Mouse (Mus musculus) heart, adult 2 months (tissue): ENCODE results near the gene Fcrl6. TPM values are rescaled to one million over a fixed set of nuclear protein-coding genes. Genes with fewer than 3 reads are reported as not detected.

Experiments used
- DNase-seq, 2 experiments: peaks; one replicate each; pipeline ENCODE4 v3.0.0; 2021
- H3K27ac ChIP-seq: fragments of 200-600 bp; 2 replicates; pipeline ENCODE4 v1.8.1; 2022
- H3K27me3 ChIP-seq: fragments of 200-500 bp; 2 replicates; pipeline ENCODE4 v1.6.1; 2012; ENCODE audit warnings: mild to moderate bottlenecking, low read length, inconsistent platforms, mixed read lengths; ENCODE audit not compliant: control insufficient read depth, insufficient read depth
- H3K36me3 ChIP-seq: fragments of 200-500 bp; 2 replicates; pipeline ENCODE4 v1.6.1; 2012; ENCODE audit warnings: low read length, inconsistent platforms; ENCODE audit not compliant: control insufficient read depth, insufficient read depth
- H3K4me1 ChIP-seq: fragments of 200-500 bp; 2 replicates; pipeline ENCODE4 v1.6.1; 2011; ENCODE audit warnings: low read length; ENCODE audit not compliant: control insufficient read depth, insufficient read depth
- H3K4me3 ChIP-seq: fragments of 200-600 bp; 2 replicates; pipeline ENCODE4 v1.8.1; 2022
- H3K79me2 ChIP-seq: fragments of 200-500 bp; replicated peaks from 2 replicates; pipeline ENCODE4 v1.6.1; 2012; ENCODE audit warnings: mild to moderate bottlenecking, inconsistent platforms, low read length, moderate library complexity, mixed read lengths; ENCODE audit not compliant: control insufficient read depth, insufficient read depth
- H3K9ac ChIP-seq: fragments of 200-500 bp; 2 replicates; pipeline ENCODE4 v1.6.1; 2012; ENCODE audit warnings: low read depth, mild to moderate bottlenecking, control low read depth, inconsistent platforms, low read length, mixed read lengths
- CTCF ChIP-seq: fragments of 200-600 bp; IDR thresholded peaks from 2 replicates; pipeline ENCODE4 v1.8.1; 2022; ENCODE audit warnings: antibody characterized with exemption, mild to moderate bottlenecking, moderate library complexity
- EP300 ChIP-seq: fragments of 200-500 bp; IDR thresholded peaks from 2 replicates; pipeline ENCODE4 v1.6.1; 2011; ENCODE audit warnings: low read depth, low read length, control low read depth; ENCODE audit not compliant: insufficient read depth
- POLR2A ChIP-seq: fragments of 200-500 bp; IDR thresholded peaks from 2 replicates; pipeline ENCODE4 v1.6.1; 2011; ENCODE audit warnings: mild to moderate bottlenecking, low read depth, low read length, control low read depth; ENCODE audit not compliant: insufficient read depth
- WGBS: fragments of 180-500 bp; shearing (Covaris S2); methylation state at CpG from one replicate; pipeline ENCODE4 v1.1.7; 2018; 5-methylcytosine and 5-hydroxymethylcytosine counted together
- intact Hi-C: fragments of 180-260 bp; cut with DNase I; formaldehyde crosslinking; loops from one replicate; pipeline ENCODE4 v1.15.1; 2025
- polyA plus RNA-seq: library from polyadenylated mRNA; depleted of rRNA; stranded (reverse); fragments of >200 nt; gene quantifications from 2 replicates; pipeline ENCODE4 v1.2.3, GENCODE M21; 2012
- total RNA-seq, 2 experiments: library from RNA; stranded (reverse); gene quantifications; 2 replicates each; pipeline ENCODE4 v1.2.3; 2021

The Fcrl6 gene
- total and polyA plus RNA-seq, 3 experiments = not detected

DNA sequence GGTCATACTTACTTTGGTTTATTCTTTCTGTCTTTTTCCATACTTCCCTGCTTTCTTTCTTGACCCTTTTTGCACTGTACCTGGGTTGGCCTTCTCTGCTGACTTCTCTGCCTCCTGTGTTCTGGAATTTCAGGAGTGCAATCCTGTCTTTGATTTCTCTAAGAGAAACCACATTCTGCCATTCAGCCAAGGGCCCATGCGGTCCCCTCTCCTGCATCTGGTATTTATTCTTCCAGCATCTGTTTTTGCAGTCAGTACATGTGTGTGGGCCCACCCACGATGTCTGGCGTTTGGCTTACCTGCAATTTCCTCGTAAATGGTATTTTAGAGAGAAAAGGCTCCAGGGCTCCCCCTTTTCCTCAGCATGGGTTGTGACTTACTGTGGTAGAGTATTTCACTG, 15.8 kb upstream of the Fcrl6 start:
- Histone ChIP-seq H3K36me3 (no peaks in the 10 kb centered on the region), H3K27ac (no peak overlapping the region), H3K4me1 (no peaks in the 10 kb centered on the region), H3K27me3 (no peaks in the 10 kb centered on the region), H3K9ac (no peak overlapping the region), H3K79me2 (no peaks in the 10 kb centered on the region), H3K4me3 (no peak overlapping the region)
- intact Hi-C loops = loop anchor here (5.0 kb wide), 1 partner anchor 136 kb away; the partner anchor contains the start of gene Igsf9
- DNase-seq = no peak
- no peak for TF ChIP-seq EP300
- no peak for TF ChIP-seq POLR2A
- no peak for TF ChIP-seq CTCF
- WGBS = 72% methylated on average over 4 of the region's 4 CpGs

DNA sequence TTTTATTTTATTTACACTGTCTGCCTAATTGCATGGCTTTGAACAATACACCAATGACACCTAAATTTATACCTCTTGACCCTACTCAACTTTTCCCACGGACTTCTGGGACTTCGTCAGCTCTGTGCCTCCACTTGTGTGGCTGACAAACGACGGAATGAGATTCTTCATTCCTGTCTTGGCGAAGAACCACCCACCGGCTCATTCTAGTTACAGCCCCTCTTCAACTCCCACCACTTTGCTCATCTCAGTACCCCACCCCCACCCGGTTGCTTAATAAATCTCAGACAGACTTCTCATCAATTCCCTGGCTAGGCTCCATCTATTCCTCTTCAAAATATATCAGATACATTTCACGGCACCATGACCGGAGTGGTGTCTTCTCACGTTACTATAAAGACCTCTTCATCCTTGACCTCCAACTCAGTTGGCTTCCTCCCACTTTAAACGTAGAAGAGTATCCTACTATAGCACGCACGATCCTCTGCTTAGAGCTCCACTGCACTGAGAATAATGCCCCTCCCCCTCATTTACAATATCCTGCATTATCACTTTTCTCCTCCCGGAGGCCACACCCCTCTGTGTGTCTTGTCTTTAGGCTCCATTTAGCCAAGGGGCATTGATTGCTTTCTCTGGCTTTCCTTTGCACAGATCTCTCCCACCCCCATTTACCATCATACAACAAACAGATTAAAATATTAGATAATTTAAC, 15.2 kb upstream of the Fcrl6 start:
- 43% methylated on average over 14 of the region's 14 CpGs for WGBS
- intact Hi-C loops = loop anchor here (5.0 kb wide), 1 partner anchor 135 kb away; the partner anchor contains the start of gene Igsf9
- TF ChIP-seq EP300 (no peak), POLR2A (no peak), CTCF (no peak)
- no peak for DNase-seq
- H3K9ac ChIP-seq = no peak overlapping the region
- H3K79me2 ChIP-seq = no peaks in the 10 kb centered on the region
- H3K27me3 ChIP-seq = no peaks in the 10 kb centered on the region
- no peaks in the 10 kb centered on the region for H3K4me1 ChIP-seq
- H3K36me3 ChIP-seq = no peaks in the 10 kb centered on the region
- no peak overlapping the region for H3K4me3 ChIP-seq
- no peak overlapping the region for H3K27ac ChIP-seq

DNA sequence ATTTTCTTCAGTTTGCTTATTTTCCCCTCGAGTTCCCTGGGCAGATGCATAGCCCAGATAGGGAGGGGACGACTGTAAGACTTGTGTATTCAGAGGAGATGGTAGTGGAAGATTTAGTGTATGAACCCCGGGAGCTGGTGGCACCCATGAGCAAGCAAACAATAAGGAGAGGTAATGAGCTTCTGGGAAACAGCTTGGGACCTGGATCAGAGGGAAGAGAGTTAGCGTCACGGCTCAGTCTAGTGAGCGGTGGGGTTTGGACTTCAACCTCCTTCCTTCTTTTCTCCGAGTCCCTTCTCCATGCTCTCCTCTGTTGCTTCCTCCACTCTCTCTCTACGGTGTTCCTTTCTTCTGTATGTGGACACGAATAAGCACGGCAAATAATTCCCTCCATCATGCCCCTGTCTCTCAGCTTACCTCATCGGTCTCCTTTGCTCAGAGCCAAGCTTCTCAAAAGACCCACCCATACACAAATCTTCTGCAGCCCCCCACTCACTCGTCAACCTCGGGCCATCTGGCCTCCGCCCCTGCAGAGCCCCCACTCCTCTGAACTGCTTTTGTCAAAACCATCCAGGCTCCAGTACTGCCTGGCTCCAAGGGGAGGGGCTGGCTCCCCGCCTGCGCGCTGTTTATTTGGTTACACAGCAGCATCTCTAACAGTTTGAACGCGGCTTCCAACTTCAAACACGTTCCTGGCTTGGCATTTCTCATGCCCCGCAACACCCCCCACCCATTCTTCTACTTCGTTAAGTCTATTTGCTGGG, 14.4 kb upstream of the Fcrl6 start:
- intact Hi-C loops = loop anchor here (5.0 kb wide), 1 partner anchor 134 kb away; the partner anchor contains the start of gene Igsf9
- WGBS = 19% methylated on average over 22 of the region's 22 CpGs
- no peak for DNase-seq
- Histone ChIP-seq H3K36me3 (no peaks in the 10 kb centered on the region), H3K27ac (no peak overlapping the region), H3K27me3 (no peaks in the 10 kb centered on the region), H3K4me1 (no peaks in the 10 kb centered on the region), H3K4me3 (no peak overlapping the region), H3K9ac (no peak overlapping the region), H3K79me2 (no peaks in the 10 kb centered on the region)
- TF ChIP-seq CTCF = no peak
- no peak for TF ChIP-seq EP300
- no peak for TF ChIP-seq POLR2A

GRCm38 (mm10) chr1:172615412-172615811, 13.1 kb upstream of the Fcrl6 start:
- Histone ChIP-seq H3K4me3 (no peak overlapping the region), H3K9ac (no peak overlapping the region), H3K79me2 (no peaks in the 10 kb centered on the region), H3K4me1 (no peaks in the 10 kb centered on the region), H3K27ac (no peak overlapping the region), H3K27me3 (no peaks in the 10 kb centered on the region), H3K36me3 (no peaks in the 10 kb centered on the region)
- no peak for TF ChIP-seq EP300
- no peak for TF ChIP-seq POLR2A
- TF ChIP-seq CTCF = no peak
- no peak for DNase-seq
- intact Hi-C loops = loop anchor here (5.0 kb wide), 1 partner anchor 133 kb away; the partner anchor contains the start of gene Igsf9
- 30% methylated on average over 4 of the region's 4 CpGs for WGBS

- Histone ChIP-seq H3K27me3 (no peaks in the 10 kb centered on the region), H3K4me3 (no peak overlapping the region), H3K36me3 (no peaks in the 10 kb centered on the region), H3K79me2 (no peaks in the 10 kb centered on the region), H3K9ac (no peak overlapping the region), H3K4me1 (no peaks in the 10 kb centered on the region), H3K27ac (no peak overlapping the region)
- no peak for TF ChIP-seq EP300
- TF ChIP-seq CTCF = no peak
- TF ChIP-seq POLR2A = no peak
- no peak for DNase-seq
- intact Hi-C loops = loop anchor here (5.0 kb wide), 1 partner anchor 132 kb away; the partner anchor contains the start of gene Igsf9
- 79% methylated on average over 10 of the region's 10 CpGs for WGBS
Measured at GRCm38 (mm10) chr1:172614654-172615053, 12.3 kb upstream of the Fcrl6 start.
